Mouse (Mus musculus) megakaryocyte, embryonic 14.5 days (primary cell): ENCODE measurements at regions not wholly inside any gene's neighbourhood (a gene's known extent, or its start where the extent isn't known, plus 50 kb on each side); places are given as distances from the start of the nearest gene placed in this dataset.

Experiments used
- FLI1 ChIP-seq: IDR thresholded peaks from 2 replicates; pipeline ENCODE4 v1.6.1; 2012; ENCODE audit warnings: low read length, inconsistent platforms, mixed read lengths
- GATA1 ChIP-seq: IDR thresholded peaks from 3 replicates; pipeline ENCODE4 v1.6.1; 2012; ENCODE audit warnings: mixed read lengths, low read length, inconsistent platforms, borderline replicate concordance

- TF ChIP-seq GATA1 (no peak), FLI1 (no peak)
These were observed 104.0 kb upstream of the Fer start for GRCm38 (mm10) chr17:63758817-63759404.
